Mouse (Mus musculus) testis, adult 10 weeks (tissue): ENCODE measurements around the gene Susd4. TPM values are rescaled to one million over a fixed set of nuclear protein-coding genes. Genes with fewer than 3 reads are reported as not detected.

ENCODE experiments used
- polyA plus RNA-seq: library from polyadenylated mRNA; stranded (reverse); fragments of 350-450 nt; fragmentation: Illumina TruSeq; extraction: RNeasy Lipid Tissue Mini Kit (QIAGEN cat#74804); gene quantifications from one replicate; pipeline ENCODE4 v1.2.3, GENCODE M21; 2014; ENCODE audit warnings: low read depth, low replicate concordance

The Susd4 gene
- polyA plus RNA-seq: 0.24 TPM

GRCm38 (mm10) chr1:182763716-182764461 lies at the start of gene Susd4:
Gene Susd4 (plus strand): TSS chr1:182763860.

GRCm38 (mm10) chr1:182749080-182749479 lies 14.6 kb upstream of the Susd4 start, which contains the start of gene Ccdc185:
Gene Ccdc185 (minus strand): TSS chr1:182749180.

Other genes starting within 250 kb of the Susd4 start
- 3.8 TPM for gene Capn2, start 246.3 kb upstream of the Susd4 start, polyA plus RNA-seq
- gene Capn8, start 198.9 kb upstream of the Susd4 start, polyA plus RNA-seq: 0.94 TPM
- gene Ccdc185, start 14.7 kb upstream of the Susd4 start, polyA plus RNA-seq: 5.9 TPM
- 0.46 TPM for gene Tlr5, start 190.9 kb downstream of the Susd4 start, polyA plus RNA-seq